Mouse (Mus musculus) midbrain, embryonic 14.5 days (tissue): ENCODE data around the gene Serinc5. TPM values are rescaled to one million over a fixed set of nuclear protein-coding genes. Genes with fewer than 3 reads are reported as not detected.

Source experiments
- ATAC-seq: fragments of 200-750 bp; cut with Nextera tagmentation; 2 replicates; pipeline ENCODE4 v1.8.0; 2017; ENCODE audit warnings: moderate number of reproducible peaks, moderate library complexity; ENCODE audit not compliant: low FRiP score, low TSS enrichment
- DNase-seq: peaks from one replicate; pipeline ENCODE4 v3.0.0-alpha.2; 2015
- H3K27ac ChIP-seq: fragments of 300-500 bp; sonication (generic); replicated peaks from 2 replicates; pipeline ENCODE4 v1.5.1; 2014; ENCODE audit warnings: mild to moderate bottlenecking, low read depth, low read length, moderate library complexity
- H3K27me3 ChIP-seq: fragments of 300-500 bp; sonication (generic); 2 replicates; pipeline ENCODE4 v1.6.1; 2014; ENCODE audit warnings: low read length, control low read depth, mixed read lengths; ENCODE audit not compliant: control insufficient read depth, insufficient read depth
- H3K36me3 ChIP-seq: fragments of 300-500 bp; sonication (generic); 2 replicates; pipeline ENCODE4 v1.6.1; 2014; ENCODE audit warnings: low read length, control low read depth; ENCODE audit not compliant: control insufficient read depth, insufficient read depth
- H3K4me1 ChIP-seq: fragments of 300-500 bp; sonication (generic); 2 replicates; pipeline ENCODE4 v1.6.1; 2014; ENCODE audit warnings: mild to moderate bottlenecking, antibody characterized with exemption, low read length, control low read depth; ENCODE audit not compliant: control insufficient read depth, insufficient read depth
- H3K4me2 ChIP-seq: fragments of 300-500 bp; sonication (generic); 2 replicates; pipeline ENCODE4 v1.6.1; 2014; ENCODE audit warnings: mild to moderate bottlenecking, low read length, moderate library complexity
- H3K4me3 ChIP-seq: fragments of 300-500 bp; sonication (generic); replicated peaks from 2 replicates; pipeline ENCODE4 v1.5.1; 2014; ENCODE audit warnings: low read depth, low read length
- H3K9ac ChIP-seq: fragments of 300-500 bp; sonication (generic); replicated peaks from 2 replicates; pipeline ENCODE4 v1.6.1; 2014; ENCODE audit warnings: mild to moderate bottlenecking, low read length, moderate library complexity
- H3K9me3 ChIP-seq: fragments of 300-500 bp; sonication (generic); 2 replicates; pipeline ENCODE4 v1.6.1; 2016; ENCODE audit warnings: low read length, control low read depth, mixed read lengths; ENCODE audit not compliant: control insufficient read depth
- WGBS: fragments of 180-500 bp; shearing (Covaris S2); extraction: QIAGEN DNeasy Blood & Tissue Kit; methylation state at CpG from one replicate; pipeline ENCODE4 v1.1.7; 2014; 5-methylcytosine and 5-hydroxymethylcytosine counted together
- polyA plus RNA-seq: library from polyadenylated mRNA; unstranded; fragments of >200 nt; fragmentation: Nextera tagmentation; extraction: Ambion mirVana; gene quantifications from 2 replicates; pipeline ENCODE4 v1.2.1, GENCODE M21; 2014

Gene Serinc5
- polyA plus RNA-seq, 1 experiment from 2014 or later, result 15.4 TPM

GRCm38 (mm10) chr13:92699395-92699794 lies 88.5 kb downstream of the Serinc5 start:
- no peaks in the 10 kb centered on the region for H3K4me1 ChIP-seq
- H3K9me3 ChIP-seq, result no peaks in the 10 kb centered on the region
- no peak for ATAC-seq
- H3K27me3 ChIP-seq, result no peaks in the 10 kb centered on the region
- no peak overlapping the region for H3K4me2 ChIP-seq
- H3K36me3 ChIP-seq, result no peaks in the 10 kb centered on the region
- H3K4me3 ChIP-seq, result no peak overlapping the region
- no peak overlapping the region for H3K27ac ChIP-seq
- WGBS, result 87% methylated on average over 6 of the region's 6 CpGs
- no peak for DNase-seq
- H3K9ac ChIP-seq, result no peak overlapping the region

GRCm38 (mm10) chr13:92702035-92702434 lies 91.1 kb downstream of the Serinc5 start:
- Histone ChIP-seq H3K9me3 (no peaks in the 10 kb centered on the region), H3K4me3 (no peak overlapping the region), H3K27ac (no peak overlapping the region), H3K4me2 (no peak overlapping the region), H3K36me3 (0 out of 2 replicates have a peak, but pooled peaks cover 6% of the 10 kb centered on the region), H3K27me3 (no peaks in the 10 kb centered on the region), H3K4me1 (no peaks in the 10 kb centered on the region), H3K9ac (no peak overlapping the region)
- 84% methylated on average over 5 of the region's 5 CpGs for WGBS
- no peak for ATAC-seq
- DNase-seq, result no peak

- Histone ChIP-seq H3K4me3 (no peak overlapping the region), H3K9me3 (no peaks in the 10 kb centered on the region), H3K4me2 (no peak overlapping the region), H3K27ac (0 out of 2 replicates have a peak overlapping the region, but pooled peaks have one; percentile 32), H3K27me3 (no peaks in the 10 kb centered on the region), H3K9ac (no peak overlapping the region), H3K36me3 (peaks cover 8% of the 10 kb centered on the region; the same call in 1 of the 2 replicates), H3K4me1 (no peaks in the 10 kb centered on the region)
- DNase-seq (peak; percentile 44), ATAC-seq (peak; percentile 41; the same call in 1 of the 2 replicates)
- WGBS, result 25% methylated on average over 8 of the region's 8 CpGs
Measured at GRCm38 (mm10) chr13:92703241-92704027, 92.5 kb downstream of the Serinc5 start.

- H3K9me3 ChIP-seq, result no peaks in the 10 kb centered on the region
- H3K27ac ChIP-seq, result no peak overlapping the region
- H3K27me3 ChIP-seq, result no peaks in the 10 kb centered on the region
- no peak overlapping the region for H3K9ac ChIP-seq
- ATAC-seq (no peak), DNase-seq (no peak)
- no peaks in the 10 kb centered on the region for H3K4me1 ChIP-seq
- H3K4me2 ChIP-seq, result no peak overlapping the region
- WGBS, result 50% methylated on average over 7 of the region's 7 CpGs
- H3K36me3 ChIP-seq, result peaks cover 10% of the 10 kb centered on the region; the same call in 1 of the 2 replicates
- H3K4me3 ChIP-seq, result no peak overlapping the region
Measured at GRCm38 (mm10) chr13:92704189-92704588, 93.3 kb downstream of the Serinc5 start.

GRCm38 (mm10) chr13:92705016-92705535 lies 94.2 kb downstream of the Serinc5 start:
- Histone ChIP-seq H3K4me1 (no peaks in the 10 kb centered on the region), H3K27me3 (no peaks in the 10 kb centered on the region), H3K9me3 (no peaks in the 10 kb centered on the region), H3K4me3 (no peak overlapping the region), H3K27ac (no peak overlapping the region), H3K4me2 (no peak overlapping the region), H3K9ac (no peak overlapping the region), H3K36me3 (peaks cover 10% of the 10 kb centered on the region; the same call in 1 of the 2 replicates)
- 92% methylated on average over 7 of the region's 7 CpGs for WGBS
- ATAC-seq (no peak), DNase-seq (no peak)

- Histone ChIP-seq H3K36me3 (peaks cover 10% of the 10 kb centered on the region; the same call in 1 of the 2 replicates), H3K9ac (no peak overlapping the region), H3K4me2 (no peak overlapping the region), H3K27me3 (no peaks in the 10 kb centered on the region), H3K4me1 (no peaks in the 10 kb centered on the region), H3K9me3 (no peaks in the 10 kb centered on the region), H3K27ac (no peak overlapping the region), H3K4me3 (no peak overlapping the region)
- WGBS, result 92% methylated on average over 9 of the region's 9 CpGs
- no peak for ATAC-seq
- no peak for DNase-seq
Measured at GRCm38 (mm10) chr13:92706342-92707061, 95.6 kb downstream of the Serinc5 start.

GRCm38 (mm10) chr13:92707941-92708340 lies 97.0 kb downstream of the Serinc5 start:
- no peak for ATAC-seq
- H3K4me2 ChIP-seq, result no peak overlapping the region
- H3K36me3 ChIP-seq, result peaks cover 10% of the 10 kb centered on the region; the same call in 1 of the 2 replicates
- no peak overlapping the region for H3K9ac ChIP-seq
- no peak overlapping the region for H3K27ac ChIP-seq
- no peaks in the 10 kb centered on the region for H3K9me3 ChIP-seq
- H3K4me3 ChIP-seq, result no peak overlapping the region
- H3K27me3 ChIP-seq, result no peaks in the 10 kb centered on the region
- H3K4me1 ChIP-seq, result no peaks in the 10 kb centered on the region
- WGBS, result 67% methylated on average over 2 of the region's 2 CpGs
- no peak for DNase-seq

- Histone ChIP-seq H3K4me3 (no peak overlapping the region), H3K27me3 (no peaks in the 10 kb centered on the region), H3K9me3 (no peaks in the 10 kb centered on the region), H3K9ac (no peak overlapping the region), H3K27ac (no peak overlapping the region), H3K36me3 (peaks cover 10% of the 10 kb centered on the region; the same call in 1 of the 2 replicates), H3K4me2 (no peak overlapping the region), H3K4me1 (no peaks in the 10 kb centered on the region)
- WGBS, result 61% methylated on average over 1 of the region's 1 CpGs
- DNase-seq, result no peak
- no peak for ATAC-seq
Measured at GRCm38 (mm10) chr13:92708466-92708865, 97.6 kb downstream of the Serinc5 start.
